Mouse (Mus musculus) granulocyte monocyte progenitor cell, adult 5-6 weeks (primary cell): ENCODE data around the gene Tmem209. TPM values are rescaled to one million over a fixed set of nuclear protein-coding genes. Genes with fewer than 3 reads are reported as not detected.
A peak's percentile ranks its signal among the peaks of the same experiment; 100 is the strongest.

Experiments
- ATAC-seq: replicated peaks from 2 replicates; pipeline ENCODE4 v1.8.0; 2016; ENCODE audit warnings: mild to moderate bottlenecking, moderate TSS enrichment, inconsistent platforms; ENCODE audit not compliant: poor library complexity, severe bottlenecking
- total RNA-seq, 2 experiments: library from RNA; stranded (forward) in 1 of 2; stranded (reverse) in 1 of 2; fragments of 200-712, 200-1000 nt in 1 of 2; fragments of >200 nt in 1 of 2; fragmentation: Nextera tagmentation in 1 of 2; gene quantifications; 2 replicates each; pipeline ENCODE4 v1.2.3; 2014 to 2017

Gene Tmem209
- total RNA-seq, 2 experiments from 2014 or later = 38.2 to 65.8 TPM

- no peak for ATAC-seq
Observed at GRCm38 (mm10) chr6:30541009-30541799, 31.6 kb upstream of the Tmem209 start, which contains the start of gene Cpa2. TSS of gene Cpa2 (plus strand) at chr6:30541582.

- ATAC-seq = no peak
Observed at GRCm38 (mm10) chr6:30538800-30539199, 29.2 kb upstream of the Tmem209 start.

- no peak for ATAC-seq
Observed at GRCm38 (mm10) chr6:30538240-30538639, 28.7 kb upstream of the Tmem209 start.

GRCm38 (mm10) chr6:30535340-30535739 is 25.8 kb upstream of the Tmem209 start:
- ATAC-seq = peak; percentile 37; the same call in 1 of the 2 replicates

GRCm38 (mm10) chr6:30528800-30529199 is 19.2 kb upstream of the Tmem209 start:
- ATAC-seq = no peak

DNA sequence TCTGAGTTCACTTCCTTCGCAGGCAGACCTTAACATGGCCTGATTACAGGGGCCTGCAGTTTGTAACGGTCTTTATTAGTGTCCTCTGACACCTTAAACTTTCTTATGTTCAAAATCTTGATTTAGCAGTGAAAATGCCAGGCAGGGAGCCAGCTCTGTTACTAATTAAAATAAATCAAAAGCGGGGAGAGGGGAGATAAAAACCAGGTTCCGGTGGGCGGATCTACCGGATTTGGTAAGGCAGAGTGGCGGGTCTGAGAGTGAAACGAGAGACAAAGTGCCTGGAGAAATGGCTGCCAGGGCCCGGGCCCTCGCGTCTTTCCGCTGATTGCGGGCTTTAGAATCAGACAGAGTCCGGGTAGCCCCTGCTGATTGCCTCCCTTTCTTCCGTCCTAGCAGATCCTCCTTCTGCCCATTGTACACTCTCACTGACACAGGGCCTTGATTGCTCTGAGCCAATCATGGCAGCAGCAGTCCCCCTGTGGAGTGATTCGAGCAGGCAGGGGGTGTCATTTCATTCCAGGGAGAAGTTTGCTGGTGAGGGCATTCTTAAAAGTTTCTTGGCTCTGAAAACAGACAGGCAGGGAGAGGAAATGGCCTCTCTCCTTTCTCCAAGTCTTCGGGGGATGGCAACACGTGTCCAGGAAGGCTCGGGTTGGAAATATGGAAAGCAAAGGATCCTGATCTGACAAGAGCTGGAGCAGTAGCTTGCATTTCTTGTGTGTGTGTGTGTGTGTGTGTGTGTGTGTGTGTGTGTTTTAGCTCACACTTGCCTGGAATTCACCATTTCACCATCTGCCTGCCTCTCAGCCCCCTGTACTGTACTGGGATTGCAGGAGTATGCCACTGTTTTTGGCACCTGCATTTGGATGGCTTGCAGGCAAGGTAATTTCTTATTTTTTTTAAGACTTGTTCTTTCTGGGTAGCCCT is 17.3 kb upstream of the Tmem209 start:
- peak; percentile 33; the same call in 1 of the 2 replicates for ATAC-seq

- ATAC-seq = no peak
Observed at GRCm38 (mm10) chr6:30525456-30526332, 16.1 kb upstream of the Tmem209 start.

DNA sequence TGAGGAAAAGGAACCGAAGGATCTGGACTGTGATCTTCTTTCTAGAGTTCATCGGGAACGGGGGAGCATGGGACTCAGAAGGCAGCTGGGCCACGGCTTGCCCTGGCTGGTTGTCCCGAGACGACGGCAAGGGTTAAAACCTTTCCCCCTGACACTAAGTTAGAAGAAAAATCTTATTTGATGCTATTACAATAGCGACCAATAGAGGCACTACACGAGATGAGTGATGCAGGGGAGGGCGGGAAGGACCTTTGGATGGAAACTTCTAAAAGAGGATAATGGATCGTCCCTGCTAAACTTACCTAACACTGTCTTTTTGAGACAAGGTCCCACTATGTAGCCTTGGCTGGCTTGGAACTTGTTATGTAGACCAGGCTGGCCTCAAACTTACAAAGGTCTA is 10.8 kb upstream of the Tmem209 start:
- peak; percentile 37; the same call in 1 of the 2 replicates for ATAC-seq

DNA sequence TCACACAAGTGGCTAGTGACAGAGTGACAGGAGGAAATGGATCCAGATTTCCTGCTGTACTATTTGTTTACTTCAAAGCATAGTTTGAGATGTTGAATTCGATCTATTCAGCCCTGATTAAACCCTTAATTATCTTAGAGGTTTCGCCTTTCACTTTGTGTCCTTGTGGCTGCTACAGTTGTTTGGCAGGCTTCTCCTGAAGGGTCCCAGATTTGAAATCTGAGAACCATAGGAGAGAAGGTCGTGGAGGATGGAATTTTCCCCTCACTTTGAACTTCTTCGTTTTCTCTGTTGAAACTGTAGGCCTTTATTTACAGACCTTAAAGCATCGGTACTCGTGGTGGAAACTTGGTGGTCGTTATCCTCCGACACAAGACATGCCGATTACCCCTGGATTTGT is 4.7 kb upstream of the Tmem209 start:
- no peak for ATAC-seq

- no peak for ATAC-seq
Observed at GRCm38 (mm10) chr6:30510291-30510690, 708 bp upstream of the Tmem209 start.

DNA sequence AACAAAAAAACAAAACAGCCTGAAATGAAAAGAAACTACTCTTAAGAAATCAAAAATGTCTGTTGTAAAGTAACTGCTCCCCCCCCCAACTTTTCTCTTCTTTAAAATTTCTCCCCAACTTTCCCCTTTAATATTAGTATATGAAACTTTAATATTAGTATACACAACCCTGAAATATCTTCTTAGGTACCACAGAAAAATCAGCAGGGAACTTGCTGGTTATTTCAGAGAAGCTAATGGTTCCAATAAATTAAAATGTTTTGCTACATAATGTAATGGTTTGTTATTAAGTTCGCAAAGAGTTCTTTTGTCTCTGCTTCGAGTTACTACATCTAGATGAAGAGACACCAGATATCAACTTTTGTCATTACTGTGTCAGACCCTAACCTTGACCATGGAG is 759 bp downstream of the Tmem209 start:
- ATAC-seq = no peak

GRCm38 (mm10) chr6:30499049-30499448 is 10.5 kb downstream of the Tmem209 start:
- peak; percentile 65 for ATAC-seq

DNA sequence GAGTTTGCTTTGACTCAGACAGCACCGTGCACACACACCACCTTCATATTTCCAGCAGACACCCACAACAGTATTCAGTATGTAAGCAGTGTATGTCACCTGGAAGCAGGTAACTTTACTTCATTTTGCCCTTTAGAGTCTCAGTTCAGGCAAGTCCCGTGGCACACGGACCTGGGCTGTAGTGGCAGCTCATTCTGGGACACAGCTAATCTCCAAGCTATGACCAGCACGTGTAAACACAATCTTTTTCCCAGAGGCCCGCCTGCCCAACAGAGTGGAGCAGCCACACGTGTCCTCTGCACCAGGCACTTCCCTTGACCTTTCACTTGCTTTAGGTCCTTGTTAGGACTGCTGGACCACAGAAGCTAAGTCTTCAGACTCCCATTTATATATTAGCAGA is 23.1 kb downstream of the Tmem209 start:
- no peak for ATAC-seq

- ATAC-seq = no peak
Observed at GRCm38 (mm10) chr6:30482908-30483307, 26.7 kb downstream of the Tmem209 start.

- no peak for ATAC-seq
Observed at GRCm38 (mm10) chr6:30479418-30479817, 30.2 kb downstream of the Tmem209 start.

DNA sequence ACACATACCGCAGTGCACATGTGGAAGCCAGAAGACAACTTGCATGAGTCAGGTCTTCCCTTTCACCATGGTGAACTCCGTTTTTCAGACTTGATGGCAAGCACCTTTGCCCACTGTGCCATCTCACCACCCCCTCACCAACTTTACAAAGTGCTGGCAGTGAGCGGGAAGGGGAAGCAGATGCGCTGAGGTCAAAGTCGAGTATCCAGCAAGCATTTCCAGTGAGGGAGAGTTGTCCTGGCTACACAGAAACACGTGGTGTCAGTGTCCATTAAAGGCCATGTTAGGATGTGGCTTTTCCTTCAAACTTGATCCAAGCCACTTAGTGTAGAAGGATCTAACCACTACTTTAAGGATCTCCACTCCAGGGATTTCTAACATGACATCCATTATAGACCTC is 31.8 kb downstream of the Tmem209 start:
- ATAC-seq = no peak

DNA sequence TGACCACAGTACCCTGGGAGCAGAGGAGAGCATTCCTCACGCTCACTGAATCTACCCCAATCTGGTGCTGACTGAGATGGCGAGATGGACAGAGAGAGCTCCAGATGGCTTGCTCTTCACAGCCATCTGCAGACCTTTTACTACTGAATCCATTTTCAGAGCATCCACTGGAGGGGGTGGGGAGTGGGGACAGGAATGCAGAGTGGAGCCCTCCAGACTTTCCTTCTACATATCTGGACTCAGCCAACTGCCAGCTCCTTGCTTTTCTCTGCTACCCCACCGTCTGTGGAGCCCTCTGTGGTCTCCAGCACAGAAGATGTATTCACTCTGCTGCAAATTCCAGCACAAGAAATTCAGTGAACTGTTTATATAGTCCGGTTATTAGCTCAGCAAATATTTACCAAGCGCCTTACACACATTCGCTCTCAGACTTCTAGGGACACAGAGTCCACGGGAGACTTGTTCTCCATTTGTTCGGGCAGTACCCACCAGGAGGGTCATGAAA is 32.3 kb downstream of the Tmem209 start:
- no peak for ATAC-seq

- ATAC-seq = no peak
Observed at GRCm38 (mm10) chr6:30476025-30476765, 33.4 kb downstream of the Tmem209 start.

GRCm38 (mm10) chr6:30471706-30472105 is 37.9 kb downstream of the Tmem209 start:
- no peak for ATAC-seq
